Mouse (Mus musculus) liver, embryonic 15.5 days (tissue): ENCODE data around the gene Cnksr2. TPM values are rescaled to one million over a fixed set of nuclear protein-coding genes. Genes with fewer than 3 reads are reported as not detected.

ENCODE experiments used
- ATAC-seq: fragments of 200-750 bp; cut with Nextera tagmentation; 2 replicates; pipeline ENCODE4 v1.8.0; 2017; ENCODE audit warnings: moderate number of reproducible peaks, mild to moderate bottlenecking, moderate library complexity; ENCODE audit not compliant: insufficient read depth
- H3K27ac ChIP-seq: fragments of 300-500 bp; sonication (generic); replicated peaks from 2 replicates; pipeline ENCODE4 v1.5.1; 2015; ENCODE audit warnings: mild to moderate bottlenecking, inconsistent platforms
- H3K27me3 ChIP-seq: fragments of 300-500 bp; sonication (generic); 2 replicates; pipeline ENCODE4 v1.6.1; 2015; ENCODE audit warnings: mild to moderate bottlenecking, inconsistent platforms
- H3K36me3 ChIP-seq: fragments of 300-500 bp; sonication (generic); replicated peaks from 2 replicates; pipeline ENCODE4 v1.6.1; 2015; ENCODE audit warnings: moderate library complexity, mild to moderate bottlenecking, inconsistent platforms
- H3K4me1 ChIP-seq: fragments of 300-500 bp; sonication (generic); replicated peaks from 2 replicates; pipeline ENCODE4 v1.6.1; 2015; ENCODE audit warnings: inconsistent platforms
- H3K4me2 ChIP-seq: fragments of 300-500 bp; sonication (generic); 2 replicates; pipeline ENCODE4 v1.6.1; 2015; ENCODE audit warnings: moderate library complexity, mild to moderate bottlenecking, inconsistent platforms
- H3K4me3 ChIP-seq: fragments of 300-500 bp; sonication (generic); replicated peaks from 2 replicates; pipeline ENCODE4 v1.5.1; 2015; ENCODE audit warnings: mild to moderate bottlenecking, inconsistent platforms
- H3K9ac ChIP-seq: fragments of 300-500 bp; sonication (generic); 2 replicates; pipeline ENCODE4 v1.6.1; 2015; ENCODE audit warnings: moderate library complexity, mild to moderate bottlenecking, inconsistent platforms
- H3K9me3 ChIP-seq: fragments of 300-500 bp; sonication (generic); replicated peaks from 2 replicates; pipeline ENCODE4 v1.6.1; 2016; ENCODE audit warnings: inconsistent platforms
- WGBS: fragments of 180-500 bp; shearing (Covaris S2); methylation state at CpG from one replicate; pipeline ENCODE4 v1.1.7; 2015; ENCODE audit warnings: mixed read lengths; ENCODE audit not compliant: insufficient replicate concordance; 5-methylcytosine and 5-hydroxymethylcytosine counted together
- polyA plus RNA-seq: library from polyadenylated mRNA; unstranded; fragments of >200 nt; fragmentation: Nextera tagmentation; extraction: Ambion mirVana; gene quantifications from 2 replicates; pipeline ENCODE4 v1.2.1, GENCODE M21; 2015

The Cnksr2 gene
- polyA plus RNA-seq, 1 experiment from 2014 or later, result 0.02 TPM

DNA sequence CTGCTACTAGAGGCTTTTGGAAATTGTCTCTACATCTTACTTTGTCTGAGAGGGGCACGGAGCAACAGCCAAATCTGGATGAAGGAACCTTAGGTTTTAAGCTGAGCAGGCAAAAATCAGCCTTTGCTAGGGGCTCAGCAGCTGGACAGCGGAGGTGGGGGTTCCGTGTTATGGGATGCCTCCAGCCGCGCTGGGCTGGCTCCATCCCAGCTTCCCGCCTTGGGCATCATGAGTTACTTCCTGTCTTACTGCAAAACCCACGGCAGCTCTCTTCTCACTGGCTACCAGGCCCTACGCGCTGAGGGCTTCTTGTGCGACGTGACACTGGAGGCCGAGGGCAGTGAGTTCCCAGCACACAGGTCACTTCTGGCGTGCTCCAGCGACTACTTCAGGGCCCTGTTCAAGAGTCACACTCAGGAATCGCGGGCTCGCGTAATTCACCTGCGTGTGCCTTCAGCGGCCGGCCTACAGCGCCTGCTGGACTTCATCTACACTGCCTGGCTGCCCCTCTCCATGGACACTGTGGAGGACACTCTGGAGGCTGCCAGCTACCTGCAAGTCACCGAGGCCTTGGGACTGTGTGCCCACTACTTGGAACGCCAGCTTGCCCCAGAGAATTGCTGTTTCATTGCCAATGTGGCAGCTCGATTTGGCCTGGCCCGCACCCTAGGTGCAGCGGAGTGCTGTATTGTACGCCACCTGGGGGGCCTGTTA is 224.7 kb downstream of the Cnksr2 start, which contains the start of gene Klhl34:
Klhl34 (plus strand) TSS at position 229 of the 714 bp plus-strand sequence.
- Histone ChIP-seq H3K4me1 (no peaks in the 10 kb centered on the region), H3K27me3 (no peaks in the 10 kb centered on the region), H3K9me3 (no peaks in the 10 kb centered on the region), H3K36me3 (no peaks in the 10 kb centered on the region), H3K4me2 (no peak within 1 kb of the TSS), H3K27ac (no peak within 1 kb of the TSS), H3K9ac (no peak within 1 kb of the TSS), H3K4me3 (no peak within 1 kb of the TSS)
- 33% methylated on average over 28 of the region's 28 CpGs for WGBS
- no peak for ATAC-seq

DNA sequence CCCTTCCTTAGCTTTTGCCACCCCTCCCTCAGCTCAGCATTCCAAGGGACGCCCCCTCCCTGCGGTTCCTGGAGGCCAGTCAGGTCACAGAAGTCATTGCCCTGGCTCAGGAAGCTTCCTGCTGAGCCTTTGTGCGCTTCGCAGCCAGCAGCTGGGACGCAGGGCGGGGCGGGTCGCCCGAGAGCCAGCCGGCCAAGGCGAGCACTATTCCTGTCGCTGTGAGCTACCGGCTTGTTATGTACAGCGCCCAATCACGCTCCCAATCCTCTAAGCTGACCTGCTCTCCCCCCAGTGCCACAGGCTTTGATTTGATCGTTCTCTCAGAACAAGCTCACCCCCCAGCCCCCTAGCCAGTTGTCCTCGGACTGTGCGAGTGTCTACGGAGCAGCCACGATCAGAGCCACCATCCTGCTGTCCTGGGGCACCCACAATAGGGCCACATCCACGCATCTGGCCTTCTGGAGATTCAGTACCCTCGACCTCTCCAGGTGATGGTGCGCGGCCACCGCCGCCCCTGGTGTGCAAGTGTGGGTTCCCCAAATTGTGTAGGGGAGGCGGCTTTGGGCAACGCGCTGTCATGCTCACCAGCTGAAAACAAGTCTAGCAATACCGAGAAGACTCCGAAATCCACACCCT is 225.4 kb downstream of the Cnksr2 start:
- 17% methylated on average over 31 of the region's 31 CpGs for WGBS
- no peaks in the 10 kb centered on the region for H3K27me3 ChIP-seq
- no peak overlapping the region for H3K9ac ChIP-seq
- H3K4me3 ChIP-seq, result no peak overlapping the region
- no peak overlapping the region for H3K27ac ChIP-seq
- H3K36me3 ChIP-seq, result no peaks in the 10 kb centered on the region
- no peaks in the 10 kb centered on the region for H3K9me3 ChIP-seq
- no peak for ATAC-seq
- H3K4me1 ChIP-seq, result no peaks in the 10 kb centered on the region
- no peak overlapping the region for H3K4me2 ChIP-seq

DNA sequence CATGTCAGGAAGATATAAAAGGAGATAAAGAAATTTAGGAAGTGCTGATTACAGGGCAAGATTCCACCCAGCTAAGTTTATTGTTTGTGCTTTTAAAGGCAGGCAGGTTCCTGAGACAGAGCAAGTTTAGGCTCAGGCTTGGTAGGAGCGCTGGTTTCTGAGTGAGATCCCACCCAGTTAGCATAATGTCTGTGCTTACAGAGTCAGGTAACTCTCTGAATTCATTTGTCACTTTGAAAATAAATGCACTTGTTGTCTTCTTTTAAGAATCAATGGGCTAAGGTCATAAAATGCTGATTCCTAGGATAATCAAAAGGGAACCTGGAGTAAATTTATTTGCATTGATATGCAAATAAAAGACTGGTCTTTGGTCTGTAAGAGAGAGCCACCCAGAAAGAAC is 233.4 kb downstream of the Cnksr2 start:
- Histone ChIP-seq H3K4me3 (no peak overlapping the region), H3K4me1 (no peaks in the 10 kb centered on the region)
- 50% methylated on average over 1 of the region's 1 CpGs for WGBS

DNA sequence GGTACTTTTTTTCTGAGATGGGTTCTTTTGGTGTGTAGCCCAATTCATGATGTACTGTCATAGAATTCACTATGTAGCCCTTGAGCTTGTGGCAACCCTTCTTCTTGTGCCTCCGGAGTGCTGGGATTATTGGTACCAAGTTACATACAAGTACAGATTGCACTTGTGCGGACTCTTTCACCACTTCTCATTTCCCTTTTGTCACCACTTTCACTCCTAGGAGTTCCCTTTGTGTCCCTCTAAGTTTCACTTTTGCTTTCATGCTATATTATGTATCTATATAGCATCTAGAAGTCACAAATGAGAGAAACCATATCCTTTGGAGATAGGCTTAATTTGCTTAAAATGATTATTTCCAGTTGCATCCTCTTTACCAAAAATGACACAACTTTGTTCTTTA is 241.4 kb downstream of the Cnksr2 start:
- Histone ChIP-seq H3K4me3 (no peak overlapping the region), H3K4me2 (no peak overlapping the region), H3K27me3 (no peaks in the 10 kb centered on the region), H3K9ac (no peak overlapping the region), H3K9me3 (no peaks in the 10 kb centered on the region), H3K4me1 (no peaks in the 10 kb centered on the region), H3K27ac (no peak overlapping the region), H3K36me3 (no peaks in the 10 kb centered on the region)
- no peak for ATAC-seq
- 65% methylated on average over 2 of the region's 2 CpGs for WGBS

More for the DNA sequence above, 233.4 kb downstream of the Cnksr2 start:
- Histone ChIP-seq H3K9ac (no peak overlapping the region), H3K27me3 (no peaks in the 10 kb centered on the region), H3K9me3 (no peaks in the 10 kb centered on the region), H3K27ac (no peak overlapping the region), H3K4me2 (no peak overlapping the region), H3K36me3 (no peaks in the 10 kb centered on the region)
- ATAC-seq, result no peak

Other genes with a start within 250 kb of the Cnksr2 start
- gene Klhl34, start 224.9 kb downstream of the Cnksr2 start, polyA plus RNA-seq, result not detected in 2 replicates